Mouse (Mus musculus): ENCODE data around the gene Fam104a.
"Not testable (repeated sequence)": the region's sequence is repeated elsewhere in the genome, so short reads cannot be mapped to it uniquely, and the experiment has no call there.

Fam104a gene

GRCm38 (mm10) chr11:113661835-113662351 is 22.1 kb downstream of the Fam104a start:
- DNase-seq, result no peak

- DNase-seq, result no peak
These were observed 23.0 kb downstream of the Fam104a start for GRCm38 (mm10) chr11:113660940-113661339.

- not testable (repeated sequence) for DNase-seq
These were observed 23.7 kb downstream of the Fam104a start for GRCm38 (mm10) chr11:113660213-113660612.

- DNase-seq, result no peak
These were observed 25.2 kb downstream of the Fam104a start for GRCm38 (mm10) chr11:113658763-113659162.

- DNase-seq, result no peak
These were observed 25.6 kb downstream of the Fam104a start for GRCm38 (mm10) chr11:113658319-113658718.

GRCm38 (mm10) chr11:113657221-113657620 is 26.7 kb downstream of the Fam104a start:
- no peak for DNase-seq

- no peak for DNase-seq
These were observed 27.4 kb downstream of the Fam104a start for GRCm38 (mm10) chr11:113656511-113656932.

- DNase-seq, result peak; percentile 40 to 46
These were observed 29.2 kb downstream of the Fam104a start for GRCm38 (mm10) chr11:113654561-113655270.

GRCm38 (mm10) chr11:113654105-113654504 is 29.9 kb downstream of the Fam104a start:
- no peak for DNase-seq

GRCm38 (mm10) chr11:113652516-113652915 is 31.4 kb downstream of the Fam104a start:
- DNase-seq, result no peak

- DNase-seq, result peak in 1 of 2 experiments; percentile 43
These were observed 32.1 kb downstream of the Fam104a start for GRCm38 (mm10) chr11:113651907-113652273.

GRCm38 (mm10) chr11:113651206-113651906 is 32.6 kb downstream of the Fam104a start:
- no peak for DNase-seq

GRCm38 (mm10) chr11:113649353-113650210 is 34.4 kb downstream of the Fam104a start, which contains the start of gene Slc39a11:
Slc39a11 (minus strand) TSS chr11:113650079.
- DNase-seq, result peak; percentile 46 to 58

GRCm38 (mm10) chr11:113648690-113649352 is 35.1 kb downstream of the Fam104a start, which contains the start of gene Cog1:
Cog1 (plus strand) TSS chr11:113649169.
- no peak for DNase-seq

- DNase-seq, result peak; percentile 75 to 82
These were observed 35.8 kb downstream of the Fam104a start for GRCm38 (mm10) chr11:113648152-113648551.

- no peak for DNase-seq
These were observed 38.8 kb downstream of the Fam104a start for GRCm38 (mm10) chr11:113645181-113645580.

GRCm38 (mm10) chr11:113638680-113639079 is 45.3 kb downstream of the Fam104a start:
- DNase-seq, result no peak

GRCm38 (mm10) chr11:113634699-113635121 is 49.2 kb downstream of the Fam104a start:
- no peak for DNase-seq

- no peak for DNase-seq
These were observed 50.6 kb downstream of the Fam104a start for GRCm38 (mm10) chr11:113633398-113633797.

GRCm38 (mm10) chr11:113632303-113632702 is 51.7 kb downstream of the Fam104a start:
- DNase-seq, result no peak

- no peak for DNase-seq
These were observed 52.1 kb downstream of the Fam104a start for GRCm38 (mm10) chr11:113631862-113632261.

- DNase-seq, result peak in 1 of 2 experiments; percentile 22
These were observed 52.7 kb downstream of the Fam104a start for GRCm38 (mm10) chr11:113631302-113631701.

Measured in lung, adult 18-20 months (tissue).